Mouse (Mus musculus) lung, postnatal 0 days (tissue): ENCODE measurements at regions not wholly inside any gene's neighbourhood (a gene's known extent, or its start where the extent isn't known, plus 50 kb on each side); places are given as distances from the start of the nearest gene placed in this dataset.

Source experiments
- CTCF ChIP-seq: IDR thresholded peaks from 2 replicates; pipeline ENCODE4 v1.5.1; 2016; ENCODE audit warnings: antibody characterized with exemption, mild to moderate bottlenecking
- EP300 ChIP-seq: IDR thresholded peaks from 2 replicates; pipeline ENCODE4 v1.6.1; 2016; ENCODE audit warnings: antibody characterized with exemption, mild to moderate bottlenecking, control low read depth

DNA sequence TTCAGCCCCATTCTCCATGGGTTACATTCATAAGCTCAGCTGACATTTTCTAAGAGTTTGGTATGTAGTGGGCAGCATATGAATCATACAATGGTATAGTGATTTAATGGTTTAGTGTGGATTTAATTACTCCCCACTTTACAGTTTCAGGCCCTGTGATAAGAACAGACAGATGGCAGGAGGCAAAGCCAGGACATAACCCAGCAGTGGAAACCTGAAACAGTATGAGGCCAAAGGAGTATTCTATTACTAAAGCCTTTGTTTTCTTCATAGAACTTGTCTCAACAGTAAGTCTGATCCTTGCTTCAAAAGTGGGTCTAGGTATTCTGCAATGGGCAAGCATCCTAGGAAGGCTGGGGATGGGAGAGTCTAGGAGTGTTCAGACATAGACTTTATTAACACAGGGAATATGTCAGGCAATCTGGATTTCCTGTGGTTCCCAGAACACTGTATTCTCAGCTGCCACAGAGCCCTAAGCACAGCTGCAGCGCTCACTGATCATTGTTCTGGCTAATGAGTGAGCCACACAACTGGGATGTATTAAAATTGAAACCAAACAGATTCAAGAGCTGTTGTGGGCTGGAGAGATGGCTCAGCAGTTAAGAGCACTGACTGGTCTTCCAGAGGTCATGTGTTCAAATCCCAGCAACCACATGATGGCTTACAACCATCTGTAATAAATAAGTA lies 604.6 kb downstream of the Diaph3 start:
- TF ChIP-seq EP300 = no peak
- no peak for TF ChIP-seq CTCF
